Mouse (Mus musculus) naive thymus-derived CD4-positive, alpha-beta T cell, adult 2 months (primary cell): ENCODE data around the gene Aldh8a1.
"Not testable (repeated sequence)": the region's sequence is repeated elsewhere in the genome, so short reads cannot be mapped to it uniquely, and the experiment has no call there.

ENCODE experiments used
- DNase-seq: peaks from one replicate; pipeline ENCODE4 v3.0.0-alpha.2; 2011; ENCODE audit warnings: low read depth

Gene Aldh8a1

DNA sequence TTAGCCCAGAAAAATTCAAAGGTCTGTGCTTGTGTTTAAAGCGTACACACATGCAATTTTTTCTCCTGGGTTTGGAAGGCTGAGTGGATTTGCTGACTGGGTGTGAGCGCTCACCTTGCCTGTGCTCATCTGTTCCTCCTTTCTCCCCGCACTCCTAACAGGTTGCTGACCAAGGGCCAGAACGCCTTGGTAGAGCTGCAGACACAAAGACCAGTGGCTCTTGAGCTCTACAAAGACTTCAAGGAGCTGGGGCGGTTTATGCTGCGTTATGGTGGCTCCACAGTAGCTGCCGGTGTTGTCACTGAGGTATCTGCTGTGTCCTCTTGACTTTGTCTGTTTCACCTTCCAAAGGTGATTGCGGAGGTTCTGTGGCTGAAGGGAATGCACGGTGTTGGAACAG, 9.6 kb upstream of the Aldh8a1 start:
- no peak for DNase-seq

DNA sequence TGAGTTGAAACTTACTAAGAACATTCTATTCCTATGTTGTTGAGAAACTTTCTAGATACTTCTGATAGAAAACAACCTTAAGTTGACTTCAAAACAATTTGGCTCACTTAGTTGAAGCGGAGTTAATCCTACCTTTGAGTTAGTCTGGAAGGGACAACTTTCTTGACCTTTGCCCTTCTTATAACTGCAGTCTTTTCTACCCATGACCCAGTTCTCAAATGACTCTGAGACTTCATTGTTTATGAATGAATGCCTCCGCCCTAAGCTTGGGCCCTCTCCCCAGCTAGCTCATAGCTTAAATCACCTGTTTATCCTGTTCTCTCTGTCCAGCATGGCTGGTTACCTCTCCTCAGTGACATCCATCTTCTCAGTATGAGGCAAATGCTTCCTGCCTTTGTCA, 7.5 kb upstream of the Aldh8a1 start:
- no peak for DNase-seq

DNA sequence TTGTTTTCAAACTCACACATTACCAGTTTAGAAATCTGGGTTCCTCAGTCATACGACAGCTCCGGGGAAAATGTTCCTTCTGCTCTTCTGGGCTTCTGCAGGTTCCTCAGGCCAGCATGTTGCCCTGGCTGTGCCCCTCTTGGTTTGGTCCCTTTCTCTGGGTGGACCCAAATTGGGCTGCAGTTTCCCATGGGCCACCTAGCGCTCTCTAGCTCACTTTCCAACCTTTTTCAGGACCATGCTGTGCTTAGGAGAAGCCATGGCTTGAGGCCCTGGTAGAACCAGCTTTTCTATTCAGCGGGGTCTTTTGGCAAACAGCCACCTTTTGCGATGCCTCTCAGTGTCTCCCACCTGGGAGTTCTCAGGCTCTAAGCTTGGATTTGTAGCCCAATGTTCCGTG, 4.8 kb upstream of the Aldh8a1 start:
- DNase-seq: no peak

DNA sequence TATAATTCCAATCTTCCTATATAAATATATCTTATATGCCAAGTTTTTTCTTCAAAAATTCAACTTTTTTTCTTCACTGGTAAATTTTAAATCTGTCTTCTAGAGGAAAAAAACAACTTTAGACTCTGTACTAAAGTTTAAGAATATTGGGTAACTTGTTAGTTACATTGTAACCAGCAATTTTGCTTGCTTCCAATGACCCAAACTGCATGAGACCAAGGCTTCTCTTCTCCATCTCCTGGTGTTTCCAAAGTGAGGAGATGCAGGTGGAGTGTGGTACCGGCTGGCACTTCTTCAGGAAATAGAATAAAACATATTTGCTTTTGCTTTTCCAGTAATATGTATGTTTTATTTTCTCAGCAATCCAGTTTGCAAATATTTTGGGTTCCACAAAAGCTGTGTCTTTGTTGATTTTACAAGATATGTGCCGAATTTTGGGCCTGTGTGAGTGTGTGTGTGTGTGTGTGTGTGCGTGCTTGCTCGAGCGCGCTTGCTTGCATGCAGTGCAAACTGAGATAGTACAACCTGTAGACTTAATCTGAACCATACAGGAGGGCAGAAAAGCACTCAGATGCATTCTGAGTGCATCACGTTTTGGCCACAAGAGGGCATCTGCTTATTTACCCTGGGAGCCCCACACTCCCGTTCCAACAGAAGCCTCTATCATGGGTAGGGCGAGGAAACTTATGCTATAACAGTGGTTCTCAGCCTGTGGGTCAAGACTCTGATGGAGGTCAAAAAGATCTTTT, 1.3 kb downstream of the Aldh8a1 start:
- peak; percentile 57 for DNase-seq

DNA sequence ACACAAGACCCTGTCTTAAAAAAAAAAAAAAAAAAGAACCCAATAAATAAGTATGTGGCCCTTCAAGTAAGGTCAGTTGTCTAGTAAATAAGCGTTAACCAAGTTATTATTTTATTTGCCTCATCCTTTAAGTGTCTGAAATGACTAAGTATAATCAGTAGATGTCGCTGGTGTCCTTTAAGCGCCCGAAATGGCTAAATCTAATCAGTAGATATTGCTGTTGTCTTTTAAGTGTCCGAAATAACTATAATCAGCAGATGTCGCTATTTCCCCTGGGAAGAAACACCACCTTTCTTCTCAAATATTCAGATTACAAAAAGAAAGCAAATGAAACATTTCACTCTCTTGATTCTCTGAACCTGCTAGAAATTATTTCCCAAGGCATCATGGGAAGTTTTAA, 5.8 kb downstream of the Aldh8a1 start:
- DNase-seq: peak; percentile 85

DNA sequence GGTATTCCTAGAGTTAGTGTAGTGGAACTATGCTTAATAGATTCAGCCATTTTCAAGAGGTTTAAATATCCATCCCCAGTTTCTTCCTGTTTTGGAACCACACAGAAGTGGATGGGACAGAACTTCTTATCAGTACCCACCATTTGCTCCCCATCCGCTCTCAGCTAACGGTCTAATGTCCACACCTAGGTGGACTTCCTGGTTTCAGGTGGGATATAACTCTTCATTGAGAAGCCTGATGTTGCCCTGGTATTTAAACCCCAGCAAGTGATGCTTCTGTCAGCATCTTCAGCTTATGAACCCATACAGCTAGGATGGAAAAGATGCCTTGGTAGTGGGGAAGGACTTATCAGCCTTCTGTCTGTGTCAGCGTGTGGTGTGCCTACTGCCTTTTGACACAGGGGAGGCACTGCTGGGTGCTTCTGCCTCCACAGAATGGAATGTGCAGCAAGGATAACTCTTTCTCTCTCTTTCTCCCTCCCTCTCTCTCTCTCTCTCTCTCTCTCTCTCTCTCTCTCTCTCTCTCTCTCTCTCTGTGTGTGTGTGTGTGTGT, 8.1 kb downstream of the Aldh8a1 start:
- DNase-seq: no peak

DNA sequence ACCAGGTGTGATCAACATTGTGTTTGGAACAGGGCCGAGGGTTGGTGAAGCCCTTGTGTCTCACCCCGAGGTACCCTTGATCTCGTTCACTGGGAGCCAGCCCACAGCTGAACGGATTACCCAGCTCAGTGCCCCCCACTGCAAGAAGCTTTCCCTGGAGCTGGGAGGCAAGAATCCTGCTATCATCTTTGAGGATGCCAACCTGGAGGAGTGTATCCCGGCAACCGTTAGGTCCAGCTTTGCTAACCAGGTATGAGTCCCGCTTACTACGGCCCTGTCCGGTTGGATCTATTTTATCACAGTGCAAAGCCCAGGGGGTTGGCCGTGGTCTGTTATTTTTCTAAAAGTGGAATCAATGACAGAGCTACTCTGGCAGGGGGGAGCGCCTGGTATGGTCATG, 12.0 kb downstream of the Aldh8a1 start:
- DNase-seq: no peak

DNA sequence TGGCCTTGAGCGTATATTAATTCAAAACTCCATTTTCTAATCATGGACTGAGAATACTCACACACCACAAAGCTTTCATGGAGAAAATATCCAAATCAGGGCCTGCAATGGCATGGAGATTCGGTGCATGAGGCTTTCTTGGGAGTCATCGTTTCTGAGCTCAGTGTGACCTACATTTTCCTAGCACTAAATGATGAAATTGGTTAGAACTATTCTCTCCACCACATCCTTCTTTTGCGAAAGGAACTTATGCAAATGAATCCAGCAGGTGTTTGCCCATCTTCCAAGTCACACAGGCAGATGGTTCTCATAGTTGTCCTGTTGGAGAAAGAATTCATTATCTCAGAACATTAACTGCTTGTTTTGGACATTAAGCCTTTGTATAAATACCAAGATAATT, 13.3 kb downstream of the Aldh8a1 start:
- DNase-seq: no peak

DNA sequence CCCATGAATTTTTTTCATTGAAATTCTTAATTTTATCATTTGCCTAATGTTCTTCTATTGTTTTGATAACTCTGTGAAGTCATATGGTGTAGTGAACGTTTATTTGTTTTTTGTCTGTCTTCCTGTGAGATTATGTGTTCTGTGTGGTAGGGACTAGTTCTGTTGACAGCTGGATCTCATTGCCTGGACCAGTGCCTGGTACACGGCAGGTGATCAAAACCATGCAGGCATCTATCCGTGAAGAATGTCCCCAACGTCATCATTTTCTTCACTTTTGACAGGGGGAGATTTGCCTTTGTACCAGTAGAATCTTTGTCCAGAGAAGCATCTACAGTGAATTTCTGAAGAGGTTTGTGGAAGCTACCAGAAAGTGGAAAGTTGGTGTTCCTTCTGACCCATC, 14.2 kb downstream of the Aldh8a1 start:
- no peak for DNase-seq

DNA sequence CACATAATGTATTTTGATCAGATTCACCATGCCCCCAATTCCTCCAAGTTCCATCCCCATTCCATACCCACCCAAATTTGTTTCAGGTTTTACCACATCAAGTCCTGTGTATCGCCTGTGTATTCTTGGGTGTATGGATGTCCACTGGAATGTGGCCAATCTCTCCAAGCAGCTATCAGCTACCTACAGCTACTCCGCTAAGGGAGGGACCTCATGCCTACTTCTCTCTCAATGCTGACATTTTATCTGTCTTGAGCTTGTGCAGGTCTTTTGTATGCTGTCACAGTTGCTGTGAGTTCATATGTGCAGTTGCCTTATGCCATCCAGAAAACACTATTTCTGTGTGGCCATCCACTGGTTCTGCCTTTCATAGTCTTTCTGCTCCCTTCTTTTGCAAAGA, 16.3 kb downstream of the Aldh8a1 start:
- no peak for DNase-seq

DNA sequence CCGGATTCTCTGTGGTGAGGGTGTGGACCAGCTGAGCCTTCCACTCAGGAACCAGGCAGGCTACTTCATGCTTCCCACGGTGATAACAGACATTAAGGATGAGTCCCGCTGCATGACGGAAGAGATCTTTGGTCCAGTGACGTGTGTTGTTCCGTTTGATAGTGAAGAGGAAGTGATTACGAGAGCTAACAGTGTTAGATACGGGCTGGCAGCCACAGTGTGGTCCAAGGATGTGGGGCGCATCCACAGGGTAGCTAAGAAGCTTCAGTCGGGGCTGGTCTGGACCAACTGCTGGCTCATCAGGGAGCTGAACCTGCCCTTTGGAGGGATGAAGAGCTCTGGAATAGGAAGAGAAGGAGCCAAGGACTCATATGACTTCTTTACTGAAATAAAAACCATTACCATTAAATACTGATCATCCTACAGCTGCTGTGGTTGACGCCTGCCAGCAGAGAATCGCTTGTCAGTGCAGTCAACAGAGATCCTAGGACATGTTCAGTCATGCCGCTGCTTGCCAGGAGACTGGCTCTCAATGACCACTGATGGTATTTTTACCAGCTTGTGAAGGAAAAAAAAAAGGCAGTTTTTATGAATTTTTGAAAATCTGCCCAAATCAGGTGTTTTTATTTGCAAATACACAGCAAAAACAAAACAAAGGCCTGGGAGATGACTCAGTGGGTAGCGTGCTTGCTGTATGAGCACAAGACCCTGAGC, 18.5 kb downstream of the Aldh8a1 start:
- DNase-seq: no peak

DNA sequence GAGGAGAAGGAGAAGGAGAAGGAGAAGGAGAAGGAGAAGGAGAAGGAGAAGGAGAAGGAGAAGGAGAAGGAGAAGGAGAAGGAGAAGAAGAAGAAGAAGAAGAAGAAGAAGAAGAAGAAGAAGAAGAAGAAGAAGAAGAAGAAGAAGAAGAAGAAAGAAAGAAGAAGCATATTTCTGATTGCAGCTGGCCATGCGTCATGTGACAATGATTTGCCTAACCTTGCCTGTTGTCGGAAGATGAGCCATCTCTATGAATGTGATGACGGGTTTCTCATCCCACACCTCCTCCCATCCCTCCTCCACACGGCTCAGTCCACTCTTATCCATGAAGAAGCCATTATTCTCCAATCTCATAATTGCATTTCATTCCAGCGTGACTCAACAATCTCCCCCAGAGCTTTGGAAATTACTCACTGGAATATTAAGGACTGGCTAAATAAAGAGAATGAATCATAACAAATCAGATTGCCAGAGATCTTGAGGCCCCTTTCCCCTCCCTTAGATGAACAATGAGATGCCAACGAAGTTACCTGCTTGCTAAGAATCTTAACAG, 21.9 kb downstream of the Aldh8a1 start:
- not testable (repeated sequence) for DNase-seq

DNA sequence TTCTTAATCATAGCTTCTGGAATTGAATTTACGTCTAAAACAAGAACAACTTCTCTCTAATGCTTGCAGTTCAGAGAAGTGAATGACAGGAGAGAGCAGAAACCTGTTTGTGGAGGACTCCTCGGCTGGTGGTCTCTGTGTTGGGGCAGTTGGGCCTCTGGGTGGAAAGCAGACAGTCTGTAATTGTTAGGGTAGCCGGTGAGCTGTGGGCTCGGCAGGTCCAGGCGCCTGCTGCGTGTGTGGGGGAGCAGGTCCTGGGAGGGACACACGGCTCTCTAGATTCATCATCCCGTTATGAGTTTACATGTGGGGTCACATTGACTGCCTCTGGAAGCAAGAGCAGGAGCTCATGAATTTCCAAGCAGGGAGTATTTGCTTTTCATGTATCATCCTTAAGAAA, 22.5 kb downstream of the Aldh8a1 start:
- no peak for DNase-seq

DNA sequence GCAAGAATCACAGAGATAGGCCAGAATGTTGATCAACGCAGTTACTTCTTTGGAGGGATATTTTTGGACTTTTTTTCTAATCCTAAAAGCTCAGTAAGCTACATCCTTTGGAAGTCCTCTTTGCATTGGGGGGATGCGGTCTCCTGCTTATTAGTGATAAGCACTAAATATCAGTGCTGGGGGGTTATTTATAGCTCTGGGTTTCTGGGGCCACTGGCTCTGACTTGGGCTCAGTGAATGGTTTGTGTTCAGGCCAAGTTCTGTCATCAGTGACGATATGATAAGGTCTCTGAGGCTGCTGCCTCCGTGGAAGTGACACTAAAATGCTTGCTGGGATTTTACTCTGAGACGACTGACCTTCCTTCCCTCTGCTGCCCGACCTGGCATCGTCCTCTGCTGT, 22.9 kb downstream of the Aldh8a1 start:
- DNase-seq: no peak

DNA sequence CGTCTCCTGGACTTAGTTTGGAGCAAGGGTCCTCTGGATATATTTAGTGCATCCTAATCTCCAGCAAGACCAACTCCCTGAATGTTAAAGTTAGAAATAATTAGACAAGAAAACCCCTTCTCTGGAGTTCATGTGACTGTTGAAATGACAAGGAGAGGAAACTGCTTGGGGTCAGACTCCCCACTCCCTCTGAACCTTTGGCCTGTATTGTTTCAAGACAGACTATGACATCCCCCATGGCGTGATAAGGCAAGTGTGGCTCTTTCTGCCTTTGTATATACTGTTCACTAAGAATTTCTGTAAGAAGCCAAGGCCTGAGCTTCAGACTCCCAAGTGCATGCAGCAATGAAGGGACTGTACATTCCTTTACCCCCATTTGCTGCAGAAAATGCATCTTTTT, 23.4 kb downstream of the Aldh8a1 start:
- DNase-seq: no peak

DNA sequence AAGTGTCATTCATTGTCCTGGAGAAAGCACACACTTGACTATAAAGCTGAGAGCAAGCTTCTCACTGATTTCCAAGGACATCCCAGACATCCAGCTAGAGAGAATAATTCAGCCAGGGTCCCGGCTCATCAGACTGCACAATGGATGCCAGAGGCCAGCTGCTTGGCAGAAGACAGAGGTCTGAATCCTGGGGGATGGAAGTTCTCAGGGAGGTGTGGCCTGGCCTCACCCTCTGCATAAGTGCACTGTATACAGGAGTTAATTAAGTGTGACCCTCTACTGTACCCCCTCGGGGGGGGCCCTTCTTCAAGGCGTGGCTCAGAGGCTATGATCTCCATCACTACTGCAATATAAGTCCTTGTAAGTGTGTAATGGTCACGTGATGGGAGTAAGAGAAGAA, 24.2 kb downstream of the Aldh8a1 start:
- no peak for DNase-seq

DNA sequence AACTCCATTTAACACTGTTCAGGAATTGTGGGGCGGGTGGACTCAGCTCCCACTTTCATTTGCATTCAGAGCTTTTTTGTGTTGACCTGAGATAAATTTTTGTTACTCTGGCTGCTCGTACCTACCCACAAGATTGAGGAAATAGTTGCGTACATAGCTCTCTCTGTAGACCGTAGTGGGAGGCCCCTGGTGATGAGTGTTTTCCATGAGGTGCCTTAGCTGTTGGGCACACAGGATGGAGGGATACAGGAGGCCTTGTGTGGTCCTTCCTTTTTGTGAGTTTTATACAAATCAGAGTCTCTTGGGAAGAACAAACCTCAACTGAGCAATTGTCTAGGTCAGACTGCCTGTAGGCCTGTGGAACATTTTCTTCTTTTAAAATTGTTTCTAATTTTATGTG, 27.7 kb downstream of the Aldh8a1 start:
- DNase-seq: no peak

DNA sequence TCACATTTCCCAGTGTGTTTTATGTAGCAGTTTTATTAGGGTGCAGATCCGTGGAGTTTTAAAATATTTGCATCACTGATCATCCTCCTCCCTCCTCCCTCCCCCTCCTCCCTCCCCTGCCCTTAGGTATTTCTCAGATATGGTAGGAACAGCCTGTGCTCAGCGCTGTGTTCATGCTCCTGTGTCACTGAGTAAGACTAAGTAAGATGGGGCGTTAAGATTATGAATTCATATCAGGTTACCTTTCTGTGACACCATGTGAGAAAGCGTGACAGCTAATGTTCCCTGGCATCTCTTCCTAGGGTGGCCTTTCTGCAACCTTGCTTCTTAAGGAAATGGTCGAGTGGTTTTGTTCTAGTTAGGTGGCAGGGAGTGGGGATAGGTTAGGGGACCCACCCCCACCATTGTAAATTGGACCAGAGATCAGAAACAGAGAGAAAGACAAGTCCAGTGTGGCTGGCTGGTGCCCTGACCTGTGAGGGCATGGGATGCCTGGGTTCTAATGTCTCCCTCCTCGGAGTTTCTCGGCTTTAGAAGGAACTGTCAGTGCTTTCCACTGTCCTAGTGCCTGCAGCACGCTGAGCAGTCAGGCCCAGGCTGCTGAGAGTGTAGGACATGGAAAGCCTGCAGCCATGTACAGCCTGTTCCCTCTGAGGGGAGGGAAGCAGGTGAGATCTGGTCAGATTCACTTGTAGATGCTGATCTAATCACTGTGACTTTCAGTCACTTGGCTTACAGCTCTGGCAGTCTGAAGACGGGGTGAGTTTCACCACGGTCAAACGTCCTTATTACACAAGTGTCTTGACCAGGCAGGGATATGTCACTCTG, 28.8 kb downstream of the Aldh8a1 start:
- DNase-seq: no peak

DNA sequence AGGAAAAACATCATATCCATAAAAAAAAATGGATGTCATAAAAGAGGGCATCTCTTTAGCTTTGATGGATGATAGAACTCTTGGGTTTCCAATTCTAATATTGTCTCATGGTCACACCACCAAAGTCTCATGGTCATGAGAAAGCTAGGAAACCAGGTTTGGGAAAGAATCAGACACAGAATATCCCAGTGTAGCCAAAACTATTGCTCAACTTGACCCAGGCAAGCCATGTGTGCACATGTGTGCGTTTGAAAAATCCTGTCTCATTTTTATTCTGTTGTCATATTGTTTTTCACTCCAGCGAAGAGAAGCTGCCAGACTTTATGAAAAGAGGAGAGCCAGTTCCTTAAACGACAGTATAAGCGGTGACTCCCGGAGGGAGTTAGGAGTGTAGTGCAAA, 33.6 kb downstream of the Aldh8a1 start:
- DNase-seq: no peak

DNA sequence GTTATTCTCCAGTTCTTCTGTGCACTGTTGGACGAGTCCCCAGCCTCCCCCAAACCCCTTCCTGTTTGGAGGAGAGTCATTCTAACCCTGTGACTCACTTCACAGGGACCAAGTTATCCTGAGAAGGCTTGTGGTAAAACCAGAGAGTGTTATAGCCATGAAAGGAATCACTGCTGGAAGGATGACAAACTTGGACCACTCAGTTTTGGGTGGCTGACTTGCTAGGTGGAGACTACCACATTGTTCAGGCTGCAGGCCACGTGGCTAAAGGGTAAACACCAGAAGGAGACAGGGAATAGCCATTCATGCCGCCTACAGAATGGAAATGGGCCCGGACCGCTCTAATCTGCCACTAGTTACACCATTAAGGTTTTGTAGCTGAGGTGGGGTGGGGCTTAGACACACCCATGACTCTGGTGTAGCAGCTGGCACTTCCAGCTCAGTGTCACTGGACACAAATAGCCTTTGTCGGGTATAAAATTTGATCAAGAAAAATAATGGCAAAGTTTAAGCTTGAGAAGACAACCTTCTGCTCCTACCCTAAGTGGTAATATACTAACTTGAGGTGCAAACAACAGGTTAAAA, 34.6 kb downstream of the Aldh8a1 start:
- DNase-seq: no peak

DNA sequence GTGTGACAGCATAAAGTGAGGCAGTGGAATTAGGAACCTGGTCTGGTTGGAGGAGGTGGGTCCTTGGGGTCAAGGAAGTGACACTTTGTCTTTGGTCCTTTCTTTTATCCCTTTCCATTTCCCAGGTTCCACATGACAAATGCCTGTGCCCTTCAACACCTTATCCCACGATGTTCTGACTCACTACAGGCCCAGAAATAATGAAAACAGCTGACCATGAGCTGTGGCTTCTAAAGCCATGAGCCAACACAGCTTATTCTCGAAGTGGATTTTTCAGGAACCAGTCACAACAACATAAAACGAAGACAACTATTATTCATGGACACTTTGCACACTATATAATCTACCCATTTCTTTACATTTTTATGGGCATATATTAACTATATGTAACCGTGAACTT, 37.9 kb downstream of the Aldh8a1 start:
- no peak for DNase-seq

DNA sequence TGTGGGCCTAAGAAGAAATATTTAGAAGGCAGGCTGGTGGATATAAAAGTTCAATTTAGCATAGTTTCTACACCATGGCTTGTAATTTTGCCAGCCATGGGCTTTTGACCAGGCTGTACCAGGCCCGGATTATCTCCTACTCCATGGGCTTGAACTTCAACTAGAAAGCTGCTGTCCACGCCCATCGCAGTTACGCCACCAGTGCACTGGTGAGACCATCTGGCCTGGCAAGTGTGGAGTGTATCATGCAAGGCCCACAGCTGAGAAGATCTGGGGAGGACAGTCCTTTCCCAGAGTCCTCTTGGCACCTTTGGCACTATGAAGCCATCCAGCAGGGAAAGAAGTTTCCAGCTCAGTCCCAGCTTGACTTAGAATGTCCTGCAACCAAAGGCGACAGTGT, 39.1 kb downstream of the Aldh8a1 start:
- no peak for DNase-seq
